Mouse (Mus musculus): Measurements from ENCODE around the gene Thsd4.

Thsd4 gene

DNA sequence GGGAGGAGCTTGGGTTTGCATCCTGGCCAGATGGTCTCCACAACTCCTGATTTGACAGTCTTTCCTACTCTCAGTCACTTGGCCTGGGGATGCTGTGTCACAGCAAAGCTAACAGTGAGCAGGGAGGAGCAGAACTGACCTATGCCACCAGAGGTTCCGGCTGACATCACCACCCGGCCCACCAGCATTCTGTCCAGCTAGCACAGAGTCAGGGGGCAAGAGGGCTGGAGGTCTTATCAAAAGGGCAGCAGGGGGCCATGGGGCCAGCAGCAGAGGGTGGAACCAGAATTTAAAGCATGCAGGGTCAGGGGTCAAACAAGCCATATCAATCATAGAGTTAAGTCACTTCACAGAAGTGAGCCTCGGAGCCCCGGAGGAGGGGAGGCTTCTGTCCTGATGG is 4.7 kb downstream of the Thsd4 start:
- no peak for ATAC-seq (ENCODE audit: low TSS enrichment)

DNA sequence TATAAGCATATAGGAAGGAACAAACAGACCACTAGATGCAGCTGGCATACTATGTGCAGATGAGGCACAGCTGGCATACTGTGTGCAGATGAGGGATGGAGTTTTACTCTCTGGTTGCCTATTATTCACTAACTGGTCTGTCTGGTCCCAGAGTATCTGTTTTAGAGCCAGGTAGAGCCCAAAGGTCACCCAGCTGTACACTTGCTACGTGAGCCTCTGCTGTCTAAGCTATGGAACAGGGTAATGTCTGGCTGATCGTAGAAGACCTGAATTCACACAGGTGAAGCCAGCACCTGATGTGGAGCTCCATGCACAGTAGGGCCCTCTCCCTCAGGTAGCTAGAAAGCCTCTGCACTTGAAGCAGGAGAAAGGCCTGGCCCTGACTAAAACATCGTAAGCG is 5.5 kb downstream of the Thsd4 start:
- ATAC-seq (ENCODE audit: low TSS enrichment) = no peak

DNA sequence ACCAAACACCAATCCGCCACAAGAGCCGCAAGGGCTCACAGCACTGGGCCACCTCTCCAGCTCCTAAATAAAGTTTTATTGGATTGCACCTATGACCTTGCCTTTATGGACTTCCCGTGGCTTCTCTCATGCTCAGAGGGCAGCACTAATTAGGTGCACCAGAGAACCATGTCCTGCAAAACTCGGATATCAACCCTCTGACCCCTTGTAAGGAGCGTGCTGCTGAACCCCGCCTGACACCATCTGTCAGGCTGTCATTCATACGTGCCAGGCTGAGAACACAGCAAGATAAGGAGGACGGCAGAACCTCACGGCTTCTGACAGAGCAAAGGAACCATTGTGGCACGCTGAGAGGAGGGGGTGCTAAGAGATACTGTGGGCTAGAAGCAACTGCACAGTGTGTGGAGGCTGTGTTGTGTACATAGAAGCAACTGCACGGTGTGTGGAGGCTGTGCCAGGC is 8.5 kb downstream of the Thsd4 start:
- no peak for ATAC-seq (ENCODE audit: low TSS enrichment)

DNA sequence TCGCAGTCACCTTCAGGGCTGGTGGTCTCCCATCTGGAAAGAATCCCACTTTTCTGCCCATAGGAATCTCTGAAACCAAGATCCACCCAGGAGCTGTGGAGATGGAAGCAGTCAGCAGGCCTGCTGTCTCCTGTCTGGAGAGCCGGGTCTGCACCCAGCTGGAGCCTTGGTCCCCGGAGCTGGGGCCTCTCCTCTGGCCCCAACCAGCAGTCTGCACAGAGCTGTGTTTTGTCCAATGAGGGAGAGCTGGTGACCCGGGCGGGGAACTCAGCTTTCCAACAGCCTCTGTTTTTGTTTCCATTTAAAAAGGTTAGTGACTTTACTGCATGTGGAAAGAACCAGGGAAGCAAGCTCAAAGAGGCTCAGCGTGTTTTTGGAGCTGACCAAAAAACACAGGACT is 11.0 kb downstream of the Thsd4 start:
- ATAC-seq (ENCODE audit: low TSS enrichment) = no peak

DNA sequence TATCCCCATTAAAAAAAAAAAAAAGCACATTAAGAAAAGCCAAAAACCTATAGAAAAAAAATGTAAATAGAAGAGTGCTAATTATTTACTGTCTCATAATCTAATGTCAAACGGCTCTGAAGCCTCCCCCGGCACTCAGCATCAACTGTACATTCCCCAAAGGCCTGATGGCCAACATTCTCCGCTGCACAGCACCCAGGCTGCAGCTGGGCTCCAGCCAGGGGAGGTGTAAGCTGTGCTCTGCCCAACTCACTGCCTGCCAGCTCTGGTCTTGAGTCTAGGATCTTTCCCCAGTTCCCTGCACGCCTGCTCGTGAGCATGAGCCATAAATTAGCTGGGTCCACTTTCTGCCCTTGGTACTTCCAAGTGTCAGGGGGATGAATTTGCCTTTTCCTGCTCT is 15.7 kb downstream of the Thsd4 start:
- no peak for ATAC-seq (ENCODE audit: low TSS enrichment)

DNA sequence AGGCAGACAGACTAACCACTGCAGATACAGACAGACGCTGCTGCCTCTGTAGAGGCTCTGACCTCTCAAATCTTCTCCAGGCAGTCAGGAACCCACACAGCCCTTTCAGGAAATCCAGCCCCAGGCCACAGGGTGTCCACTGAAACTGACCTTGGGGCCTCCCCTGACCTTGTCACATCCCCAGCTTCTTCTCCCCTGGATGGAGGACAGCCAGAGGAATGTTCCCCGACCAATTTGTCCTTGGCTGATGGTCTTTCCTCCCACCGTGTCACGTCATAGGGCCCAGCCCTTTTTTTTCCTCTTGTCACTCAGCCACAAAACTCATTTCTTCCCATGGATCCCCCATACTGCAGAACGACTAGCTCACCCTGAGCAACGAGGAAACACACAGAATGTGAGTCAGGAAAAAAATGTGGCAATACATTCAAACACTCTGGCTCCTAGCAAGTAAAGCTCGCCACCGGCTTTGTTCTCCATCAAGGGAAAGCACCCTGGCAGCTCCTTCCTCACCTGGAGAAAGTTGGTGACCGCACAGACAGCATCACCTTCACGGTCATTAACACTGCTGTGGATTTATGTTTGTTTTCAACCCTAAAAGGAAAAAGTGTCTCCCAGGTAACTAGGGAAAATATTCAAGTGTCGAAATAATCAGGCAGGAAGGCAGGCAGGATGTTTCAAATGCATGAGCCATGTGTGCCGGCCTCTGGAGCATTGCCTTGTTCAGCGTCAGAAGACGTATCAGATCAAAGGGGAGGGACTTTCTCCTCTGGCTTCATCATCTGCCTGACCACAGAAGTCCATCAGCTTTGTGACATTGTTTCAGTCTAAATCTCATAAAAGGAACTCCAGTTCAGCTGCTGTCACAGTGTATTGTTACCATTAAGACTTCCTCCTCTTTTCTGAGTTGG is 17.2 kb downstream of the Thsd4 start:
- no peak for ATAC-seq (ENCODE audit: low TSS enrichment)

DNA sequence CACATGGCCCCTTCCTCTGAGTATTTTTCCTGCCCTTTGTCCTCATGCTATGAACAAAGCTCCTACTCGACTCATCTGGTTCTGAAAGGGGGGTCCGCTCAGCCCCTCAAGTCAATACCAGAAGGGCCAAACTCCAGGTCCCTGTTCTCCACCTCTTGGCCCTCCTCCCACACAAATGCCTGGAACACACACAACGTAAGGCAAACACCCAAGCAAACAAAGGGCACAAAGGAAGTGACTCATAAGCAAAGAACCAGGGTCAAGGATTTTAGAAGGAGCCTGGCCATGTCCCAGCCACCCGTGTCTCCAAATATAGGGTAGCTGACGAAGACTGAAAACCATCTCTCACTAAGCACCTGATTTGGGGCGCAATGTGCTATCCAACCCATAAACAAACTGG is 19.6 kb downstream of the Thsd4 start:
- ATAC-seq (ENCODE audit: low TSS enrichment) = no peak

DNA sequence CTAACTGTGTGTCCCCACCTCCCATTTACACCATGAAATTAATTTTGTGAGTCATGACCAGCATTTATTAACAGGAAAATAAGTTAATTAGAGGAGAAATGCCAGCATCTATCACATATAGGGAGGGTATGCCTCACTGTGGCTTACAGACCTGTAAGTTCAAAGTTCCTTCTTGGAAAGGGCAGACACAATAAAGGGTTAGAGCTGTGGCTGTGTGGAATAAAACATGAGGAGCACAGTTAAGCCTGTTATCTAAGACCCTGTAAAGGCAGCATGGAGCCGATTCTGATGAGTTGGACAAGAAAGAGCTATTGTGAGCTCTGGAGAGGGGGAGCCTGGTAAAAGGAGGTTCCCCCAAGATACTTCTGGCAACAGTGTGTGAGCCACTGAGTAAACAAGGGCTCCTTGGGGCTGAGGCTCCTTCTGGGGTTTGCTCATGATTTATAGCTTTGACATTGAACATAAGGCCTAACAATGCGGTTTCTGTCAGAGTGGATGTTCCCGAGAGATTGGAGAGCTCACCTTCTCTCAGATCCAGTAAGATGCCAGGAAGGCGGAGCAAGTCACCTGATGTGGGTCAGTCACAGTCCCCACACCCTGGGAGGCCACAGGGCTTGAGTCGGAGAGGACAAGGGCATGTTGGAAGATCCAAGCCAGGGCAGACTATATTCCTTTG is 20.2 kb downstream of the Thsd4 start:
- no peak for ATAC-seq (ENCODE audit: low TSS enrichment)

DNA sequence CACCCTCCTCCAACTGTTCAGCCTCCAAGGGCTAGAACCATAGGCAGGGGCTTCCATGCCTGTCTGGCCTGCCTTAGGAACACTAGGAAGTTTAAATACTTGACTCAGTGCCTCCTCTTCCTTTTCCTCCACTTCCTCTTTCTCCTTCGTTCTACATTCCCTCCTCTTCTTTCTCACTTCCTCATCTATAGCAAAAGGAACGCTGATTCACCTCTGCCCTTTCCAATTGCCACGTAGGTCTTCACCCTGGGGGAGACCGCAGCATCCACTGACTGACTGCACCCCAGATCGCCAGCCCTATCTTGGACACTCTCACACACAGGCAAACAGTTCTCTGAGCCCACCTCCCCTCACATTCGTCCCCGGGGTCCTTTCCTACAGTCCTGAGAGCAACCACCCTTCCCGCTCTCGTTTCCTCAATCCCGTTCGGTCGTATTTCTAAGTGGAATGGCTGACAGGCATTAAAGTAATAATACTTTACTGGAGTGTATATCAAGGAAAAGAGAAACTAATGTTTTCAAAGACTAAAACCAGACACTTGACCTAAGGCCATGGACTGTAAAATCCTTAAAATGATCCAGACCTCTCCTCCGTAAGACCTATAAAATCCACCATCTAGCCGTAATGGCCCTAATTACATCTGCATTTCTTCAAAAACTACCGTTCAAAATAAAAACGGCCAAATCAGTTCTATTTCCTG is 29.4 kb downstream of the Thsd4 start:
- ATAC-seq (ENCODE audit: low TSS enrichment) = no peak

DNA sequence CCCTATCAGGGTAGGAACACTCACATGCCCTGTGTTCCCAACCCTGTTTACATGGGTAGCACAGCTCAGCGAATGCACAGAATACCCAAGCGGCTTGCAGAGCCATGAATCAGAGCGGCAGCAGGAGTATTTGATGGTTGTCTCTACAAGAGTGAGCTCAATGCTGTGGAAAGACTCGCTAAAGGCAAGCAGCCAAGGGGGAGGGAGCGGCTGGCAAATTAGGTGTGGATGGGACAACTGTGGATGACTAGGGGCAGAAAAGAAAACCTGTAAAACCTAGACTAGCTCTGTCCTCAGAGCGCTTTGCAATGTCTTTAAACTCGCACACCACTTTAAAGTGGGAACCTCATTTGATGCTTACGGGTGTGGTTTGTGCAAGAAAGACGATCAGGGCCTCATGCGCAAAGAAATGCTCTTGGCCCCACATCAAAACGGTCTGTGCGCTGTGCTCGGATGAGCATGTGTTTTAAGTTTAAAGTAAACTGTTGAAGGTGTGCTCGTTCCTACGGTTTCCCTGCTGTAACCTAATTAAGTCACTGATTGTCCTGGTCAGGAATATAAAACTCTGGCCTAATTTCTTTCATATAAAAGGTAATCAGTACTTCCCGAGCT is 30.3 kb downstream of the Thsd4 start:
- ATAC-seq (ENCODE audit: low TSS enrichment) = no peak

DNA sequence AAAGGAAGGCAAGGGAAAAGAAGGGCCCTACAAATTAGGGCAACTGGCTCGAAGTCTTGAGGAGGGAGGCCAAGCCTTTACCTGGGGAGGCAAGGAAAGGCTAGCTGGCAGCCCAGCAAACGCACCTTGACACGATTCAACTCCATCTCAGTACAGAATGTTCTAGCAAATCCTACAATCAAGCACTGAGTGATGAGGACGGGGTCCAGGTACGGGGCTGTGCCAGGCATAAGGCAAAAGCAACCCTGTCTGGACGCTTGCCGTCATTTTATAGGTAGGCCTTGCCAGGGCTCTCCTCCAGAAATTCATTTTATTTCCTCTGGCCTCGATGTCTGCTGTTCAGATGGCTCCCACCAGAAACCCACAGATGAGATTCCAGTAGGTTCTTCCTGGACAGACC is 30.8 kb downstream of the Thsd4 start:
- ATAC-seq (ENCODE audit: low TSS enrichment) = no peak

DNA sequence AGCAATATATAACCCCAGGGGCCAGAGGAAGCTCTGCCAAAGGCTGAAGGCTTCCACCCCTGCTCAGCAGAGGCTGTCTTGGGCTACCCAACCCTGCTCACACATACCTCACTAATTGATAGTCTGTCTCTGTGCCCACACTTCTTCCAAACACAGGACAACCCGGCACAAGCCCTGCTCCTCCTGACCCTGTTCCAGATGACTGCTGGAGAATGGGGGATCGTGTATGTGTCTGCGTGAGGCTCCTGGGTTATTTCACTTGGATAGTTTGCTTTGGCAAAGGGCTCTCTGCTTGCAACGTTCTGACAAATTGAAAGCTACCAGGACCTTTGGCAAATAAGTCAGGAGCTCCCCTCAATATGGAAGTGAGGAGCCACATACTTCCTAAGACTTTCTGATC is 33.0 kb downstream of the Thsd4 start:
- no peak for ATAC-seq (ENCODE audit: low TSS enrichment)

DNA sequence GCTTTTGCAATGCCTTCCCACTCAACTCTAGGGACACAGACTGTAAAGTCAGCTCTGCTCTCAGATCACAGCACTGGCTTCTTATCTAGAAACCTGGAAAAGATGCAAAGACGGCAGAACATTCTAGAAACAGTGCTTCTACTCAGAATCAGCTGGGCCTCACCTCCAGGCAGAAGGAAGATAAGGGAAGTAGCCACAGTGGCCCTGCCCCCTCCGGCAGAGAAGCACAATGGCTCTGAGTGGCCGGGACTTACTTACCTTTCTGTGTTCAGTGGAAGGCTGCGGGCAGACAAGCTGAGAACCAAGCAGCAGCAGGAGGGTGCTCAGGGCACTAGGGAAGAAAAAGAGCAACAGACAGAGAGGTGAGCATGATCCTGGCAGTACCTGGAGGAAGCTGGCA is 39.7 kb downstream of the Thsd4 start:
- ATAC-seq (ENCODE audit: low TSS enrichment) = no peak

DNA sequence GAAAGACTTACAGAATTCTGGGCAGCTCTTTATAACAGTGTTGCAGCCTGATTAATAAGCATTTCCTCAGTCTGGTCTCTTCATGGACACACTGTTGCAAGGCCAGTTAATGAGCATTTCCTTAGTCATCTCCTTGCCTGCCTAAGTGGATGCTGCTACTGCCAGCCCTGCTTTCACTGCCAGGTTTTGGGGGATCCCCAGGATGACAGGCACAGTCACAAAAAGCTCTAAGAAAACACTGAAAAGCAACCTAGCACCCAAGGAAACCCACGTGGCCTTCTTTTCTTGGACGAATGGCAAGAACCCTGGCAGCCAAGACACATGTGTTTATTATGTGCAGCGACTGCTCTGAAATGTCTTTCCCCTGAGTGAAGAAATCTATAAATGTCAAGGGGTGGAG is 41.8 kb downstream of the Thsd4 start:
- no peak for ATAC-seq (ENCODE audit: low TSS enrichment)

DNA sequence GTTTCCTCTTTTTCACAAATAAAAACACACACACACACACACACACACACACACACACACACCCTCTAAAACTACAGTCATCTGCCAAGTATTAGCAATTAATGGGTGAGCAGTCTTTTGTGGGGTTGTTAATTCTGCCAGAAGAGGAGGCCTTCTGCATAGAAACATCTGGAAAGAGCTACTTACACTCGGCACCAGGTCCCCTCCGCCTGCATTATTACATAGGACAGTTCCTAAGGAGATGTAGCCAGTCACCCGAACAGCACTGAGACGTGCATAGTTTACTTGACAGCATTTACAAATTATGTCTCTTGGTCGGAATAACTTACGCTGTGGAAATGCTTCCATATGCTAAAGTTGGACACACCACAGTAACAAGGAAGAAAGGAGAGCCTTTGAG is 43.0 kb downstream of the Thsd4 start:
- ATAC-seq (ENCODE audit: low TSS enrichment) = no peak

DNA sequence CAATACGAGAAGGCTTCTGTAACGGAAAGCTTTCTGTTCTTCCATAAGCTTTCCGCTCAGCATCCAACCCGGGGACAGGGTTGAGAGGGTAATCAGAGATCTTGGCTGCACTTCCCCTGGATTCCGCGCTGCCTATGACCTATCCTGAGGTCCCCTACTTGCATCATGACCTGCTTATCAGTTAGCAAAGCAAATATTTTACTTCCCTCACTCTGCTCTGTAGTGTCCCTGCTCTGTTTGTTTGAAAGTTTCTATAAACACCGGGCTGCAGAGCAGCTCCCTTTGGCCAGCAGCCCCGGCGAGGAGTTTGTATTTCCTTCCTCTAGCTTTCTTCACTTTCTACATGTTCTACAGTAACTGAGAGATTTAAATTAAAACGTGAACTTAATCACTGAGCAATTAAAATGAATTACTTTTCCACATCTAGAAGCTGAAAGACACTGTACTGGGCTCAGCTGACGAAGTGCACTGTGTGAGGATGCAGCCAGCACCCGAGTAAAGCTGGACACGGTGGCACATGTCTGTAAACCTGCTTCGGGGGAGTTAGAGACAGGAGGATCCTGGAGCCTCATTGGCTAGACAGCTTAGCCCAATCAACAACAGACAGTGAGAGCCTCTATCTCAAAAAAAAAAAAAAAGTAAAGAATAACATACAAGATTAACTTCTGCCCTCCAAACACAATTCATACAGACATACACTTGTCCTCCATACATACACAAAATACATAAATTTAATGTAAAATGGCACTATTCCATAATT is 43.7 kb downstream of the Thsd4 start:
- ATAC-seq (ENCODE audit: low TSS enrichment) = no peak

DNA sequence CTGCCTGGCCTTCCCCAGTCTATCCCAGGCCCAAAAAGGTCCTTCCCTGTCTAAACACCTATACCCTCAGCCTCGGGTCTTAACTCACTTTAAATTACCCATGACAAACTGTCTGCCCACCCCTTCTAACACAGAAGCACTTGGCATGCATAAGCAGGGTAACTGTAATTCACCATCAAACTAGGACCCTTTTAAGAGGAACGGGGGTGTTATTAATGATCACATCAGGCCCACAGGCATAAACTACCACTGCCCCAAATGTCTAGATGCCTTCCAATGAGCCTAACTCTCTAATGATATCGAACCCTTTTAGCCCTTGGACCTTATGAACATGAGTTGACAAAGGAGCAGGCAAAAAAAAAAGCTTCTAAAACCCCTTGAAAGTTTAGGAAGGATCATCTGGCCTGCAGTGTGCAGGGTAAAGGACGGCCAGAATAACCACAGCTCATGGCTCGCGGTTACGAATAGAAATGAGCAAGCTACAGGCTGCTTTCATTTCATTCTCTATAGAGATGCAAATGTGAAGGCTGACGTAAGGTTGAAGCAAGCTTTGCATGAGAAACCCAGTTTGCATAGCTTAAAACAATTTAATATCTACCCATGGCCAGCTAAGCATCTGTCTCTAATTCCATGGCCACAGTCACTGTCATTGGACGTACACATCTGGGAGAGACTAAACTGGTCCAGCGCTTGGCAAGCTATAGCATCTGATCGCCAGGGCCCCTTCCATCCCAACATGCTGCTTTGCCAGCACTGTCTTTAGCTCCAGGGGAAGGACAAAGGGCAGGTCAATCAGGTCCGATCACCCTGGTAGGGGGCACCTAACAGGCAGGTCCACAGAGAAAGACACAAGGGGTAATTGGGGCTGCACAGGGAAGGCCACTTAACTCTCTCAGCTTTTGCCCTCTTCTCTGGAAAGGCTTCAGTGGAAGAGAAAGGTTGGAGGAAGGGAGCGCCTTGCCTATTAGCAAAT is 61.5 kb downstream of the Thsd4 start:
- no peak for ATAC-seq (ENCODE audit: low TSS enrichment)

DNA sequence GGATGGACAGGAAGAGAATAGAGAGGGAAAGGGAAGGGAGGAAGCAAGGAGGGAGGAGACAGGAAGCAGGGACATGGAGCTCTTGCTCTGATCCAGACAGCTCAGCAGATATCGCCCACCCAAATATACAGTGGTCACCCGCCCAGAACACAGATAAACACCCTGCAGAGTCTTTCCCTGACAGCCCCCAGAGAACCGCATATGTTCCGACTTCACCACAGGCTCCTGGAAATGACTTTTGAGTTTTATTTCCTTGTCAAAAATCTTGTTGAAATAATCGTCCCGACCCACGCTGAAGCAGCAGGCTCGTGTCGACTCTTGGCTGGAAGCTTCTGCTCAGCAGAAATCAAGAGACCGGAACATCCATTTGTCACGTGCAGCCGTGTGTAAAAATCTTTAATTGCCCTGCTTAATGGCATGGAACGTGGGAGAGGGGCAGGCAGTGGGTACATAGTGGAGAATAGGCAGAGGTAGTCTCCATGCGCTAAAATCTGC is 63.3 kb downstream of the Thsd4 start:
- peak; percentile 60; the same call in 1 of the 2 replicates for ATAC-seq (ENCODE audit: low TSS enrichment)

DNA sequence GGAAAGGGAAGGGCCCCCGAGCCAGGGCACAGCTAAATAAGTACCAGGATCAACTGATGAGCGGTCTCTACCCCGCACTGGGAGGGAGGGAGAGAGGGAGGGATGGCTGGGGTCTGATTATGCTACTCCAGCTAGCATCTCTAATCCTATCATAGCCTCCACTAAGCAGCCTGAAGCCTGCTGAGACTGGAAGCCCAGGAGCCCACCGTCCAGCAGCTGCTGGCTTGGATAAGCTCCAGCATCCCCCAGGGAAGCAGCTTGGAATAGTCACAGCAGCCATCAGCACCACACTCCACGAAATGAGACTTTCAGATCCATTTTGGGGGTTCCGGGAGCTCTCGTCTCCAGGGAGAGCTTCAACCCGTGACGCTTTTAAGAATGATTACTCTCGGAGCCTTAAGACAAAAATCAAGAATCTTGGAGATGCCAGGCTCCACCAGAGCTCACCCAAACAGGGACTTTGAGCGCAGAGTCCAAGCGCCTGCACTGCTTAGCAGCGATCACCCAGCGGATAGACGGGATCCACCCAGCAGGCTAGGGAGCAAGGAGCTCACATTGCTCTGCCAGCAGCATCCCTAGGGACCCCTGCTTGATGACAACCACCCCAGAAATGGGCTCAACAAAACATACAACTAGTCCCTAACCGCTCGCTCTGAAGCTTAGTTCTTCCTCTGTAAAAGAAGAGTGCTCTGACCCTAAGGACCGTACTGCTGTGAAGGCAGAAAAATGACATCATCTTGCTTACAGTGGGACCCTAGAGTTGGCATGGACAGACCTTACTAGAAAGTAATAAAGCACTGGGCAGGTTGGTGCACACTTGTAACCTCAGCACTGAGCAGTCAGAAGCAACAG is 64.3 kb downstream of the Thsd4 start:
- ATAC-seq (ENCODE audit: low TSS enrichment) = peak; percentile 53

Data from frontal cortex, adult (tissue).